Mouse (Mus musculus): ENCODE data around the gene Ppp5c. TPM values are rescaled to one million over a fixed set of nuclear protein-coding genes. Genes with fewer than 3 reads are reported as not detected.

The Ppp5c gene
- polyA plus RNA-seq, 1 experiment: 212 TPM

DNA sequence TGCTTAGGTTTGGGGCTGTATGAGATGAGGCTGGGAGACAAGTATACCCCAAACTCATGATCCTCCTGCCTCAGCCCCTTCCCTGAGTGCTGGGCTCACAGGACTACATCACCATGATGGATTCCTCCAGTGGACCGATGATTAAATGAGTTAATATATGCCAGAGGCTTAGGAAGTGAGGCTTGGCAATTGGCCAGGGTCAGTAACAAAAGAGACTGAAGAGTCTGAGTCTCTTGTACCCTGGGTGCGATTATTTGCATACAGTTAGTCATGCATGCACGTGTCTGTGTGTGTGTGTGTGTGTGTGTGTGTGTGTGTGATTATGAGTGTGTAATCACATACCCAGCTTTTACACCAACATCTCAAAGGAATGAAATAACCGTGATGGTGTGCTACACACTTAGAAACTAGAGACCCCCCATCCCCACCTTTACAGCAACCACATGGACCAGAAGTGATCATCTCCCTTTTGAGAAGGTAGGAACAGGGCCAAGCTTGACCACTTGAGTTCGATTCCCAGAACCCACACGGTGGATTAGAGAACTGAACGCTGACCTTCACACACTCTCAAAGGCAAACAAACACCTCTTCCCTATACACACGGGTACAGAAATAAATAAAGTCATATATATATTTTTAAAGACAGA, 31.2 kb upstream of the Ppp5c start:
- H3K27ac ChIP-seq (ENCODE audit: insufficient read depth, low read length): peak overlapping the region; percentile 91
- H3K27me3 ChIP-seq (ENCODE audit: control insufficient read depth, insufficient read depth, low read length): no peaks in the 10 kb centered on the region
- no peaks in the 10 kb centered on the region for H3K36me3 ChIP-seq (ENCODE audit: control insufficient read depth, insufficient read depth, low read length)
- H3K4me1 ChIP-seq (ENCODE audit: control insufficient read depth, insufficient read depth, insufficient read length): peaks cover 38% of the 10 kb centered on the region
- no peak for TF ChIP-seq POLR2A (IDR thresholded peaks at IDR 0.05; ENCODE audit: low read depth, low read length)
- no peak for TF ChIP-seq CTCF (IDR thresholded peaks at IDR 0.05; ENCODE audit: extremely low read depth, insufficient read depth, insufficient read length, insufficient replicate concordance)
- 22% methylated on average over 8 of the region's 8 CpGs for WGBS
- DNase-seq (ENCODE audit: low read depth in 1 of 2, low spot score in 2 of 2): peak; percentile 59 to 76
- H3K4me3 ChIP-seq (ENCODE audit: extremely low read depth, insufficient read depth, insufficient read length): no peak overlapping the region

DNA sequence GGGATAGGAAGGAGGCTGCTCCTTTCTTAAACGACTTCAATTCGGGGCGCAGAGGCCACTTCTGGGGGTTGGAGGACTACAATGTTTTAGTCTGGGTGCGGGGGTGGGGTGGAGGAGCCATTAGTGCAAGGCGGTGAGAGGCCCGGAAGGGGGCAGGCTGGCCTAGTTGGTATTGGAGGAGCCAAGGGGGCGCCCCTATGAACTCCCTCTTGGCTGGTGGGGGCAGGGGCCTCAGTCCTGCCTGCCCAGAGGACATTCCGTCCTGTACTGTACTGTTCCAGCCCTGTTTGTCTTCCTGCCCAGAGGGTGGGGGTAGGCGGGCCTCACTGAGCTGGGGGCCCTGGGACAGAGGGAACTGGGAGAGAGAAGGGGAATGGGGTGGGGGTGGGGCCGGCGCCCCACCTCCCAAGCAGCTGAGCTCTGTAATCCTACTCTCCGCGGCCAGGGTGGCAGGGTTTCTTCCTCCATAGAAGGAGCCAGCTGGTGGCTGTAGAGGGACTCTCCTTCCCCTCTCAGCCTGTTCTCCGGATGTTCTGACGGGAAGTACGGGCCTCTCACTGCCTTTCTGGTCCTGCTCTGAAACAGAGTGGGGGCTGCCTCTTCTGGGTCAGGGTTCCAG, 30.5 kb upstream of the Ppp5c start:
- Histone ChIP-seq H3K4me3 (ENCODE audit: extremely low read depth, insufficient read depth, insufficient read length) (no peak overlapping the region; the same call in 1 of the 2 replicates), H3K4me1 (ENCODE audit: control insufficient read depth, insufficient read depth, insufficient read length) (peaks cover 38% of the 10 kb centered on the region), H3K27me3 (ENCODE audit: control insufficient read depth, insufficient read depth, low read length) (no peaks in the 10 kb centered on the region), H3K27ac (ENCODE audit: insufficient read depth, low read length) (peak overlapping the region; percentile 91), H3K36me3 (ENCODE audit: control insufficient read depth, insufficient read depth, low read length) (no peaks in the 10 kb centered on the region)
- TF ChIP-seq POLR2A (IDR thresholded peaks at IDR 0.05; ENCODE audit: low read depth, low read length) (no peak), CTCF (IDR thresholded peaks at IDR 0.05; ENCODE audit: extremely low read depth, insufficient read depth, insufficient read length, insufficient replicate concordance) (peak; percentile 13; the same call in 1 of the 2 replicates)
- whole genome bisulfite sequencing: 8% methylated on average over 15 of the region's 16 CpGs
- peak; percentile 40 to 70 for DNase-seq (ENCODE audit: low read depth in 1 of 2, low spot score in 2 of 2)

GRCm38 (mm10) chr7:17056601-17057523, 29.1 kb upstream of the Ppp5c start:
- no peak for DNase-seq (ENCODE audit: low read depth in 1 of 2, low spot score in 2 of 2)
- TF ChIP-seq CTCF (IDR thresholded peaks at IDR 0.05; ENCODE audit: extremely low read depth, insufficient read depth, insufficient read length, insufficient replicate concordance): no peak
- no peak for TF ChIP-seq POLR2A (IDR thresholded peaks at IDR 0.05; ENCODE audit: low read depth, low read length)
- Histone ChIP-seq H3K36me3 (ENCODE audit: control insufficient read depth, insufficient read depth, low read length) (no peaks in the 10 kb centered on the region), H3K4me1 (ENCODE audit: control insufficient read depth, insufficient read depth, insufficient read length) (peaks cover 33% of the 10 kb centered on the region), H3K27me3 (ENCODE audit: control insufficient read depth, insufficient read depth, low read length) (no peaks in the 10 kb centered on the region), H3K4me3 (ENCODE audit: extremely low read depth, insufficient read depth, insufficient read length) (peak overlapping the region; percentile 47; the same call in 1 of the 2 replicates), H3K27ac (ENCODE audit: insufficient read depth, low read length) (peak overlapping the region; percentile 33)
- 43% methylated on average over 14 of the region's 14 CpGs for WGBS

DNA sequence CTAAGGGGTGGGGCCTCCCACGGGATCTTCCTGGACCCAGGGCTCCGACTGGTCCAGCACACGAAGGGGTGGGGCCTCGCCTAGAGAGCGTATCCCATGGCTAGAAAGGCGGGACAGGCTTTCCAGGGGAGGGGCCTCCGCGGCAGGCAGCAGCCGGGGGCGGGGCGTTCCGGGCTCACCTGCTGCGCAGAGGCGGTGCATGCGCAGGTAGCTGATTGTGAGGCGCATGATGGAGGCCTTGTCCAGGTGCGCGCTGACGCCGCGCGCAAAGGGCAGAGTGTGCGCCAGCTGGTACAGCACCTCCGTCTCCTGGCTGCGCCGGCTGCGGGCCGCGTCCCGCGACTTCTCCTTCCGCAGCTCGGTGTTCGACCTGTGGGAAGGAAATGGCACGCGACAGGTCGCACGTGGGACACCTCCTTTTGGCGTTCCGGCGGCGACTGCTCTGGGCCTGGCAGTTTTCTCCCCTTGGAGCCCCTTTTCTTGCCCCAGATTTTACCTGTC, 28.4 kb upstream of the Ppp5c start:
- H3K36me3 ChIP-seq (ENCODE audit: control insufficient read depth, insufficient read depth, low read length): no peaks in the 10 kb centered on the region
- H3K4me3 ChIP-seq (ENCODE audit: extremely low read depth, insufficient read depth, insufficient read length): peak overlapping the region; percentile 47
- under 1% methylated on average over 42 of the region's 42 CpGs for WGBS
- peak in 1 of 2 experiments; percentile 53 for DNase-seq (ENCODE audit: low read depth in 1 of 2, low spot score in 2 of 2)
- H3K27ac ChIP-seq (ENCODE audit: insufficient read depth, low read length): peak overlapping the region; percentile 33
- no peak for TF ChIP-seq CTCF (IDR thresholded peaks at IDR 0.05; ENCODE audit: extremely low read depth, insufficient read depth, insufficient read length, insufficient replicate concordance)
- H3K27me3 ChIP-seq (ENCODE audit: control insufficient read depth, insufficient read depth, low read length): no peaks in the 10 kb centered on the region
- H3K4me1 ChIP-seq (ENCODE audit: control insufficient read depth, insufficient read depth, insufficient read length): peaks cover 33% of the 10 kb centered on the region

DNA sequence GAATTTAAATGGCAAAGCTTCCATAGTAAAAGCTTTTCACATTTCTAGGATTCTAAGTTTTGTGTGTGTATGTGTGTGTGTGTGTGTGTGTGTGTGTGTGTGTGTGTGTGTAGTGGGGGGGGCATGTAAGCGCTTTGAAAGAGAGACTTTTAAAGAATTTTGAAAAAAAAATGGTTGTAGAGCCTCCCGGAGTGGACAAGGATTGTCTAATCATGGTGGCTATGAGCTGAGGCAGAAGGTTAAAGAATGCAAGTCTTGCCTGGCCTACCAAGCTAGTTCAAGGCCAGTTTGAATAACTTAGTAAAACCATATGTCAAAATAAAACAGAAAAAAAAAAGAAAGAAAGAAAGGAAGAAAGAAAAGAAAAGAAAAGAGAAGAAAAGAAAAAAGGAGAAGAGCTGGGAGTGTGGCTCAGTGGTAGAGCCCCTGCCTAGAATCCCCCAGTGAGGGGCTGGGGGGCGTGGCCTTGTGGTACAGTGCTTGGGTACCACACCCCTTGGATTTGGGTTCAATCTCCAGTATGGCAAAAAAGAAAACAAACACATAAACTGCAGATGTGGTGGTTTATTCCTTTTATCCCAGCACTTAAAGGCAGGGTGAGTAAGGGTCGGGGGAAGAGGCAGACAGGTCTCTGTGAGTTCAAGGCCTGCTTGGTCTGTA, 27.7 kb upstream of the Ppp5c start:
- 96% methylated on average over 4 of the region's 4 CpGs for WGBS
- no peak overlapping the region for H3K4me3 ChIP-seq (ENCODE audit: extremely low read depth, insufficient read depth, insufficient read length)
- H3K27me3 ChIP-seq (ENCODE audit: control insufficient read depth, insufficient read depth, low read length): no peaks in the 10 kb centered on the region
- H3K27ac ChIP-seq (ENCODE audit: insufficient read depth, low read length): no peak overlapping the region
- peaks cover 29% of the 10 kb centered on the region; the same call in 1 of the 2 replicates for H3K4me1 ChIP-seq (ENCODE audit: control insufficient read depth, insufficient read depth, insufficient read length)
- TF ChIP-seq POLR2A (IDR thresholded peaks at IDR 0.05; ENCODE audit: low read depth, low read length) (no peak), CTCF (IDR thresholded peaks at IDR 0.05; ENCODE audit: extremely low read depth, insufficient read depth, insufficient read length, insufficient replicate concordance) (no peak)
- no peak for DNase-seq (ENCODE audit: low read depth in 1 of 2, low spot score in 2 of 2)
- no peaks in the 10 kb centered on the region for H3K36me3 ChIP-seq (ENCODE audit: control insufficient read depth, insufficient read depth, low read length)

GRCm38 (mm10) chr7:17054325-17054989, 26.7 kb upstream of the Ppp5c start:
- no peak overlapping the region for H3K4me3 ChIP-seq (ENCODE audit: extremely low read depth, insufficient read depth, insufficient read length)
- 94% methylated on average over 16 of the region's 16 CpGs for WGBS
- no peak overlapping the region for H3K27ac ChIP-seq (ENCODE audit: insufficient read depth, low read length)
- no peak for TF ChIP-seq CTCF (IDR thresholded peaks at IDR 0.05; ENCODE audit: extremely low read depth, insufficient read depth, insufficient read length, insufficient replicate concordance)
- no peak for TF ChIP-seq POLR2A (IDR thresholded peaks at IDR 0.05; ENCODE audit: low read depth, low read length)
- H3K36me3 ChIP-seq (ENCODE audit: control insufficient read depth, insufficient read depth, low read length): no peaks in the 10 kb centered on the region
- peaks cover 20% of the 10 kb centered on the region; the same call in 1 of the 2 replicates for H3K4me1 ChIP-seq (ENCODE audit: control insufficient read depth, insufficient read depth, insufficient read length)
- no peak for DNase-seq (ENCODE audit: low read depth in 1 of 2, low spot score in 2 of 2)
- no peaks in the 10 kb centered on the region for H3K27me3 ChIP-seq (ENCODE audit: control insufficient read depth, insufficient read depth, low read length)
